Mouse (Mus musculus) heart, embryonic 11.5 days (tissue): Measurements from ENCODE around the gene Anxa6. TPM values are rescaled to one million over a fixed set of nuclear protein-coding genes. Genes with fewer than 3 reads are reported as not detected.

ENCODE experiments used
- ATAC-seq: fragments of 200-750 bp; cut with Nextera tagmentation; replicated peaks from 2 replicates; pipeline ENCODE4 v1.8.0; 2017; ENCODE audit warnings: moderate library complexity; ENCODE audit not compliant: insufficient number of reproducible peaks, low FRiP score, low TSS enrichment
- H3K27ac ChIP-seq: fragments of 300-500 bp; sonication (generic); 2 replicates; pipeline ENCODE4 v1.5.1; 2014; ENCODE audit warnings: mild to moderate bottlenecking, low read depth, low read length
- H3K27me3 ChIP-seq: fragments of 300-500 bp; sonication (generic); 2 replicates; pipeline ENCODE4 v1.6.1; 2014; ENCODE audit warnings: mild to moderate bottlenecking, low read length, mixed read lengths; ENCODE audit not compliant: control insufficient read depth, insufficient read depth
- H3K36me3 ChIP-seq: fragments of 300-500 bp; sonication (generic); 2 replicates; pipeline ENCODE4 v1.6.1; 2014; ENCODE audit warnings: mild to moderate bottlenecking, low read length, moderate library complexity, mixed read lengths; ENCODE audit not compliant: control insufficient read depth, insufficient read depth
- H3K4me1 ChIP-seq: fragments of 300-500 bp; sonication (generic); 2 replicates; pipeline ENCODE4 v1.6.1; 2014; ENCODE audit warnings: low read length; ENCODE audit not compliant: control insufficient read depth, insufficient read depth
- H3K4me2 ChIP-seq: fragments of 300-500 bp; sonication (generic); 2 replicates; pipeline ENCODE4 v1.6.1; 2014; ENCODE audit warnings: mild to moderate bottlenecking, moderate library complexity
- H3K4me3 ChIP-seq: fragments of 300-500 bp; sonication (generic); 2 replicates; pipeline ENCODE4 v1.5.1; 2014; ENCODE audit warnings: low read depth, low read length
- H3K9ac ChIP-seq: fragments of 300-500 bp; sonication (generic); 2 replicates; pipeline ENCODE4 v1.6.1; 2014; ENCODE audit warnings: mild to moderate bottlenecking, low read depth, low read length, moderate library complexity
- H3K9me3 ChIP-seq: fragments of 300-500 bp; sonication (generic); replicated peaks from 2 replicates; pipeline ENCODE4 v1.6.1; 2016; ENCODE audit warnings: low read length; ENCODE audit not compliant: control insufficient read depth
- WGBS: fragments of 180-500 bp; shearing (Covaris S2); extraction: QIAGEN DNeasy Blood & Tissue Kit; methylation state at CpG from one replicate; pipeline ENCODE4 v1.1.7; 2014; ENCODE audit not compliant: insufficient replicate concordance; 5-methylcytosine and 5-hydroxymethylcytosine counted together
- polyA plus RNA-seq: library from polyadenylated mRNA; unstranded; fragments of >200 nt; fragmentation: Nextera tagmentation; extraction: Ambion mirVana; gene quantifications from 2 replicates; pipeline ENCODE4 v1.2.1, GENCODE M21; 2014

Anxa6 gene
- polyA plus RNA-seq, 1 experiment from 2014 or later, result 300 TPM

DNA sequence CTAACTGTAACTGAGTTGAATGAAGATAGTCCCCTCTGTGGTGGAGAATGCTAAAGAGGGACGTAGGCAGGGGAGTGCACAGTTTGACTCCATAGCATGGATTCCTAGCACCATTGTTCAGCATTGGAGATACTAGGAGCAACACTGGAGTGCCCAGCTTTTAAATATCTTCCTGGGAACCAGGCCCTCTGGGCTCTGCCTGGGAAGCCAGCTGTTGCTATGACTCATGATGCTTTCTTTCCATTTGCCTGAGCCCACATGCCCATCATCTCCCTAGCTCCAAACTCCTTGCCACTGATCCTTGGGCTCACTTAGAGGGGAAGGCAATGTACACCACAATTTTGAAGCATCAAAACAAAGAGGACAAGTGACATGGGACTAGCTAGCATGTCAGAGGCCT lies 16.5 kb downstream of the Anxa6 start:
- Histone ChIP-seq H3K36me3 (peaks cover 37% of the 10 kb centered on the region), H3K4me3 (no peak overlapping the region), H3K27me3 (no peaks in the 10 kb centered on the region), H3K4me2 (no peak overlapping the region), H3K27ac (peak overlapping the region; percentile 83), H3K9me3 (no peaks in the 10 kb centered on the region), H3K4me1 (peaks cover 61% of the 10 kb centered on the region), H3K9ac (no peak overlapping the region)
- WGBS, result 59% methylated on average over 1 of the region's 1 CpGs
- no peak for ATAC-seq

DNA sequence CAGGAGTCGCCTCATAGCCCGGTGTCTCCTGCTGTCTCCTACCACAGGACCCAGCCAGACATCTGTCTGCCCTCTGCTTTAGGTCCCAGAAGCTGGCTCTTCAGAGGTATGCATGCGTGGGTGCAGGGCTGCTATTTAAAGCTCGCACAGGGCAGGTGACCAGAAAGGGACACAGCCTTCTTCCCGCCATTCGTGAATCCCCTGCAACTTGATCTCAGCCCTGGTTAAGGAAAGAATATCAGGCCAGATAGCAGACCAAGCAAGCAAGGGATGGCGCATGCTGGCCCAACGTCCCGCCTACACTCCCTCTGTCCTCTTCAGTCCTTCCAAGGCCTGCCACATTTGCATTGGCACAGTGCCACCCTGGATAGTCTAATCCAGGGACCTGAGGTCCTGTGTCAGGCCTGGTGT lies 17.4 kb downstream of the Anxa6 start:
- WGBS, result 25% methylated on average over 9 of the region's 9 CpGs
- peak overlapping the region; percentile 4; the same call in 1 of the 2 replicates for H3K9ac ChIP-seq
- peak overlapping the region; percentile 29; the same call in 1 of the 2 replicates for H3K4me2 ChIP-seq
- H3K27me3 ChIP-seq, result no peaks in the 10 kb centered on the region
- peak overlapping the region; percentile 83 for H3K27ac ChIP-seq
- peak; percentile 50; the same call in 1 of the 2 replicates for ATAC-seq
- H3K4me3 ChIP-seq, result no peak overlapping the region
- H3K9me3 ChIP-seq, result no peaks in the 10 kb centered on the region
- H3K4me1 ChIP-seq, result peaks cover 52% of the 10 kb centered on the region
- peaks cover 44% of the 10 kb centered on the region for H3K36me3 ChIP-seq

DNA sequence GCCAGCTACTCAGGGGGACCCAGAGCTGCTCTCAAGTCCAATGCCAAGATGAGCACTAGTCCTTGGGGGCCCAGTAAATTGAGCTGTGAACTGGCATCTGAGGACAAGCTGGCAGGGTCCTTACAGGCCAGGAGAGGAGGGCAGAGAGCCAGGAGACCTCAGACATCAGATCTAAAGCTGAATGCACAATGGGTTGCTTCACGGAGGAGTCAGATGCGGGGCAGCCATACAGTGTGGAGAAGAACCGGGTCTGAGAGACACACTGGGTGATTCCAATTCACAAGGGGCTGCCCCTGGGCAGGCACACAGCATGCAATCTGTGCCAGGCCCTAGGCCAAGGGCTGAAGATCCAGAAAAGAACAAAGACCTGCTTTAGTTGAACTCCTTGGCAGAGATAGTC lies 18.0 kb downstream of the Anxa6 start:
- Histone ChIP-seq H3K36me3 (peaks cover 47% of the 10 kb centered on the region), H3K9ac (peak overlapping the region; percentile 4; the same call in 1 of the 2 replicates), H3K4me3 (no peak overlapping the region), H3K27me3 (no peaks in the 10 kb centered on the region), H3K9me3 (no peaks in the 10 kb centered on the region), H3K4me2 (0 out of 2 replicates have a peak overlapping the region, but pooled peaks have one; percentile 29), H3K27ac (peak overlapping the region; percentile 83), H3K4me1 (peaks cover 47% of the 10 kb centered on the region)
- WGBS, result 61% methylated on average over 3 of the region's 3 CpGs
- no peak for ATAC-seq

DNA sequence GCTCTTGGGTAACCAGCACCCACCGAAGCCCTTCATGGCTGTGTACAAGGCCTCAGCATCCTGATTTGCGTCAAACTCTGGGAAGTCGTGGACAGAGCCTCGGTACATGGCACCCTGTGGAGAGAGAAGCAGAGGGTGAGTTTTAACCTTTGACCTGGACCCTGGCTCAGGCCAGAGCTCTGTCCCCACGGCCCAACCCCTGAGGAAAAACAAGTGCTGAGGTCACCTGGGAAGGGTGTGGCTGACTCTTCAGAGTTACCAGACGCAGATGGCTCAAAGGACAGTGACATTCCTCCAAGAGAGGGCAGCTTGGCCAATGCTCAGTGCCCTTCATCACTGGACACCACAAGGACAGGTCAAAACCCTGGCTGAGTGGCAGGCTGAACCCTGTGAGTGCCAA lies 19.4 kb downstream of the Anxa6 start:
- no peak overlapping the region for H3K27ac ChIP-seq
- ATAC-seq, result no peak
- no peaks in the 10 kb centered on the region for H3K27me3 ChIP-seq
- no peak overlapping the region for H3K9ac ChIP-seq
- peaks cover 49% of the 10 kb centered on the region for H3K36me3 ChIP-seq
- H3K4me1 ChIP-seq, result peaks cover 32% of the 10 kb centered on the region
- H3K4me2 ChIP-seq, result no peak overlapping the region
- H3K4me3 ChIP-seq, result no peak overlapping the region
- 72% methylated on average over 6 of the region's 6 CpGs for WGBS
- H3K9me3 ChIP-seq, result no peaks in the 10 kb centered on the region

DNA sequence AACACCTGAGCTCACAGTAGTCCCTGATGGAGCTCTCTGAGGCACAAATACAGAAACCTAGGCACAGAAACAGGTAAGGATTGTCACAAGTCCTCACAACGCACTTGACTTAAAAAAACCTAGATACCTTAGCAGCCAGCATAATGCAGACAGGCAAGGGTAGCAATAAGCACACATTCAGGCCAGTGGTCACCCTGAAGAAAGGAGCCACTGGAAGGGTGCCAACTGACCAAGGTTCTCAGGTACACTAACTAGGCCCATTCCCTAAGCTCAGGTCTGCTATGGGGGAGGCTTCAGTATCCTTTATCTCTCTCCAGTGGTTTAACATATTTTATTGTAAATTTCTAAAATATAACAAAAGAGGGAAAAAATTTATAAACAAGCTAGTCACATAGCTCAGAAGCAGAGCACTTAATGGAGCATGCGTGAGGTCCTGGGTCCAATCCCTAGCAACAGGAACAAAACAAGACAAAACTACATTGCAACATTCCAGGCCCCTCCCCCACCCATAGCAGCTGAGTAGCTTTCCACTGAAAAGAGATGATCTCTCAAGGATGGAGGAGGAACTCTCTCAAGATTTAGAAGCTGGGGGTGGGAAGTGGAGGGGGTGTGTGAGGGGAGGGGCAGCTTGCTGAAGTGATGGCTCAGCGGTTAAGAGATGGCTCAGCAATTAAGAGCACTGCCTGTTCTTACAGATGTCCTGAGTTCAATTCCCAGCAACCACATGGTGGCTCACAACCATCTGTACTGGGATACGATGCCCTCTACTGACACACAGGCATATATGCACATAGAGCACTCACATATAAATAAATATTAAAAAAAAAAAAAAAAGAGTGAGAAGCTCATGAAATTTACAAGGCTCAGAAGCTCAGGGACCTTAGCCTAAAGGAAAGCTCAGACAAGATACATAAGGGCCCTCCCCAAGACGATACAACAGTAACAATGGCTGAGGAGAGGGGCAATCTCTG lies 20.4 kb downstream of the Anxa6 start:
- Histone ChIP-seq H3K9ac (no peak overlapping the region), H3K27ac (no peak overlapping the region), H3K36me3 (peaks cover 51% of the 10 kb centered on the region)

DNA sequence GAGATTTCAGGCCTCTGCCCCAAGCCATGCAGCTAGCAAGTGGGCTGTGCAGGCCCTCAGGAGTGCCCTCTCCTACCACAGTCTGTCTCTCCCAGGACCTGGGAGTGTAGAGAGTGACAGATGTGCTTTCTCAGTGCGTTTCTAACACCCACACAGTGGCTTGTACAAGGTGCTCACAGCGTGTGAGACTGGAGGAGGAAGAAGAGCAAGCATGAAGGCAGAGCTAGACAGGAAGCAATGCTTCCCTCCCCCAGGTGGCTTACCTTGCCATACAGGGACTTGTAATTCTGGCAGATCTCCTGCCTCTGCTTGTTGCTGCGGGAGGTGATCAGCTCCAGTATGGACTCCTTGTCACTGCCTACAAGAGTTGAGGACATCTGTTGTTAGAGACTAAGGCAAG lies 21.8 kb downstream of the Anxa6 start:
- H3K4me2 ChIP-seq, result no peak overlapping the region
- peaks cover 63% of the 10 kb centered on the region for H3K36me3 ChIP-seq
- no peaks in the 10 kb centered on the region for H3K9me3 ChIP-seq
- H3K4me3 ChIP-seq, result no peak overlapping the region
- no peak overlapping the region for H3K27ac ChIP-seq
- no peaks in the 10 kb centered on the region for H3K27me3 ChIP-seq
- 86% methylated on average over 3 of the region's 3 CpGs for WGBS
- no peak overlapping the region for H3K9ac ChIP-seq
- ATAC-seq, result no peak
- peaks cover 15% of the 10 kb centered on the region for H3K4me1 ChIP-seq

More for the DNA sequence above, 20.4 kb downstream of the Anxa6 start:
- Histone ChIP-seq H3K4me1 (peaks cover 23% of the 10 kb centered on the region), H3K27me3 (no peaks in the 10 kb centered on the region), H3K4me2 (no peak overlapping the region), H3K4me3 (no peak overlapping the region), H3K9me3 (no peaks in the 10 kb centered on the region)
- no peak for ATAC-seq
- WGBS, result 67% methylated on average over 5 of the region's 5 CpGs

DNA sequence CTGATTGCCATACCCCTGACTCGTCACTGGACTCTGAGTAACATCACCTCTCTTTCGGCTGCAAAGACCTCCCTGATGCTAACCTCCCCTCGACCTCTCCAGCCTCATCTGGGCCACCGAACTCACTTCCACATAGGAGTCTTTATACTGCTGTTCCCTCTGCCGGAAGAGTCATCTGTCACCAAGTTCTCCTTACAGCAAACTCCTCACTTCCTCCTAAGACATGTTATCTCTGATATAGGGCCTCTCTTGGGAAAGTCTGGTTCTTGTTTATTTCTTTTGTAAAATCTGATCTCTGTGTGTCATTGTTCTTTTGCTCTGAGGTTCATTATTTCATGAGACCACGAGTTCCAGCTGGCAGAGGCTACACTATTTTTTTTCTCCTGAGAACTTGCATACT lies 25.0 kb downstream of the Anxa6 start:
- H3K4me3 ChIP-seq, result no peak overlapping the region
- no peaks in the 10 kb centered on the region for H3K9me3 ChIP-seq
- H3K27ac ChIP-seq, result no peak overlapping the region
- 49% methylated on average over 6 of the region's 6 CpGs for WGBS
- no peak overlapping the region for H3K4me2 ChIP-seq
- ATAC-seq, result no peak
- H3K27me3 ChIP-seq, result no peaks in the 10 kb centered on the region
- H3K36me3 ChIP-seq, result peaks cover 69% of the 10 kb centered on the region
- no peaks in the 10 kb centered on the region for H3K4me1 ChIP-seq
- H3K9ac ChIP-seq, result no peak overlapping the region

DNA sequence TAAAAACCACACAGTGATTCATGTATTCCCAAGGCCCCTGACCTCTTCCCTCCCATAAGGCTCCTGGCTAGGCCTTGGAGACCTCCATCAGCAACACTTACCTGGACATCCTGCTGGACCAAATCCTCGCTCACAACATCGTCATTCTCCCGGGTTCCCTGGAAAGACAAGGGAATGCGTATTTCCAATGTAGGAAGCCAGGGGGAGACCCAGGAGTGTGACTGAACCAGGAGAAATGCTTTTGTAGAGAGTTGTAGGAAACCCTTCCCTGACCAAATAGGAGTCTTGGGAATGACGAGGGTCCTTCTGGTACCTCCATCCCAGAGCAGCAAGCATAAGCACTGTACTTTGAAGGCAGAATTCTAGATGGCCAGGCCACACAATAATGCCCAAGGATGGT lies 27.6 kb downstream of the Anxa6 start:
- 75% methylated on average over 5 of the region's 5 CpGs for WGBS
- peaks cover 3% of the 10 kb centered on the region; the same call in 1 of the 2 replicates for H3K9me3 ChIP-seq
- H3K4me3 ChIP-seq, result no peak overlapping the region
- no peak overlapping the region for H3K4me2 ChIP-seq
- no peaks in the 10 kb centered on the region for H3K27me3 ChIP-seq
- H3K27ac ChIP-seq, result no peak overlapping the region
- no peak for ATAC-seq
- H3K4me1 ChIP-seq, result no peaks in the 10 kb centered on the region
- peaks cover 66% of the 10 kb centered on the region for H3K36me3 ChIP-seq
- no peak overlapping the region for H3K9ac ChIP-seq
